Mouse (Mus musculus) megakaryocyte, adult 5-6 weeks (primary cell): ENCODE data around the gene Phlda3. TPM values are rescaled to one million over a fixed set of nuclear protein-coding genes. Genes with fewer than 3 reads are reported as not detected.

ENCODE experiments used
- ATAC-seq: 2 replicates; pipeline ENCODE4 v1.8.0; 2016; ENCODE audit warnings: mild to moderate bottlenecking, inconsistent platforms; ENCODE audit not compliant: poor library complexity, severe bottlenecking
- total RNA-seq, 2 experiments: library from RNA; stranded (forward) in 1 of 2; stranded (reverse) in 1 of 2; fragments of 153-499, 151-499 nt in 1 of 2; fragments of 221-1000, 200-1000 nt in 1 of 2; gene quantifications; 2 replicates each; pipeline versions ENCODE4 v1.2.3 to v1.2.4; 2015 to 2017

Phlda3 gene
- total RNA-seq, 2 experiments from 2014 or later = 0.22 TPM; not detected in 1

DNA sequence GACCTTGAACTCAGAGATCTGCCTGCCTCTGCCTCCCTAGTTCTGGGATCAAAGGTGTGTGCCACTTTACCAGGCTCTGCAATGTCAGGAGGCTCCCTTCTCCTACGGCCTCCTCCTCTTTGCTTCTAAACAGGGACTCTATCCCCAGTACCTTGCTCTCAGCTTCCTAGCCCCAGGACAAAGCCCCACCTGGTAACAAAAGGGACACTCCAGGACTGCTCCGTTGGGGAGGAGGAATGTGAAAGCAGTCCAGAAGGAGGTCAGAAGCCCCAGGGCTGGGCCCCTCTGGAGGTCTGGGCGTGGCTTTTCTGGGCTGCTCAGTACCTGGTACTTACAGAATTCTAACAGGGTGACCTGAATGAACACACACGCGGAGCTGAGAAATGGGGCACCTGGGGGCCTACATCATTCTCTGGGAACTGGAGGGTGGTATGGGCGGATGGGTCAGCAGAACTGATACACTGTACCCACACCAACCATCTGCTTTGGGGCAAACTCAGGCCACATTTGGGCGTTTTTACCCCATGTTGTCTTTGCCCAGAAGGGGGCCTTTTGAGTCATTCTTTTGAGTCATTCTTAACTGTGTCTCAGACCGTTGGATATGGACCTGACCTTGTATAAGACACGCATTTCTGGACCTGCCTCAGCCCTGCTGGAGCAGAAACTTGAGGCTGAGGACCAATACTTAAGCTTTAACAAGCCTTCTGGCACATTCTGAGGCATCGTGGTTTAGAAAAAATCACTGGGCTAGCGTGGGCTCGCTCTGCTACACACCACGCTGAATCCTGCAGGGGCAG lies 26.4 kb downstream of the Phlda3 start:
- ATAC-seq = no peak

DNA sequence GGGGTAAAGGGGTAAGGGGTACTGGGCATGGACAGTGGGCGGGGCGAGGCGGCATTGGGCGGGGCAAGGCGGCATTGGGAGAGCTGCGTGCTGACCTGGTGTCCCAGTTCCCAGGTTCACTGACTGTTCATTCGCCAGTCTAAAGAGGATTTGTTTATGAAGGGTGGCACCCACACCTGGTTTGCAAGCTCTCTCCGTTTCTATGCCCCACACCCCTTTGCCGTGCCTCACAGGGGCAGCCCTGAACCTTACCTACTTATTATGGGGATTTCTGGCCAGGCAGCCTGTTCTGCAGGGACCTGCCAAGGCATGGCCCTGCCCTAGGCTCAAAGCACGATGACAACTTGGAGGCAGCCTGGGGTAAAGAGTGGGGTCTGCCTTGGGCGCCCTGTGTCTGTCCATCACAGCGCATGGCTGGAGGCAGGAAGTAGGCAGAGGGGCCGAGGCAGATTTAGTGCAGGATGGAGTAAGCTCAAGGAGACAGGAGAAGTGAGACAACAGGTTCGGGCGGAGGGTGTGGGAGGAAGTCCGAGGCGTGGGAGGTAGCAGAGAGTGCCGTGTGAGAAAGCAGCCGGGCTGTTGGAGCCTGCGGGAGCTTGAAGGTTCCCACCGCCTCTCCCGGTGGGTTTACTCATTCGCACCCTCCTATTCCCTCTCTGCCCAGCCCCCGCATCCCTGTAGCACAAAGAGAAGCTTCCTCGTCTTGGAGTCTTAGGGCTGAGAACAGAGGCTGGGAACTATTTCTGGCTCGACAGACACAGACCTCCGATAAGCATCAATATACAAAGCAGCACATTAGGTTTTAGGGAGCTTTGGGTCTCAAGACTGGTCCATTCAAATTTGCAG lies 27.7 kb downstream of the Phlda3 start:
- ATAC-seq = peak; percentile 73

DNA sequence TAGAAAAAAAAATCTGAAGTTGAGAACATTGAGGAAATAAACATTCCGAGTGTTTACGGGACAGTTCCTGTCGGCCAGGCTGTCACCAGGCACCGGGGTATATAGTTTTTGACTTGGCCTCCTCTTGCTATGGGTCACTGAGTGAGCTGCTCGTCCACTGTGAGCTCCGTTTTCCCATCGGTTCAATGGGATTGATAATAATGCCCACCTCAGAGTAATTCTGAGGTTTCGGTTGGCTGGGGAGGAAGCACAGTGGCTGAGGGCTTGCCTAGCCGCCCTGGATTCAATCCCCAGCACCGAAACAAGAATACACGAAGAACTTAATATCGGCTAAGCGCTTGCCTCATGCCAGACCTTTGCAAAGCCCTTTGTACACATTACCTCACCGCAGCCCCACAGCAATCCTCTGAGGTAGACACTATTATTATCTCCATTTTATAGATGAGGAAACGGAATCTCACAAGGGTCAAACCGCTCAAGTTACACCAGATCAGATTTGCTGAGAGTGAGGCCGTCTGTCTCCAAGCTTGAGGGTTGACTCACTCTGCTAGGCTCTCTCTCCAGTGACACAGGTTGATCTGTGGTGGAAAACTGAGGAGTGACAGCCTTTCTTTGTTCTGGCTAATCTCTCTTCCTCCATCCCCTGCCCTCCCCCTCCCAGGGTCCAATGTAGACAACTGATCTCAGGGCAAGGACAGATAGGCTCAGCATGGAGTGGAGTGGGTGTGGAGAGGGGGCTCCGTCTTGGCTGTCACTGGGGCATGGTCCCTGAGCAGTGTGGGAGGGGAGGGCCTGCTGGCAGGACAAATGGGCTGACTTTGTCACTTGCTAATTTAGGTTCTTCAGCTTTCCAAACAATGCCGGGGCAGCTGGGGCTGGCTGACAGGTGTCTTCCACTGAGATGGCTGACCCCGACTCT lies 28.6 kb downstream of the Phlda3 start:
- peak; percentile 20 for ATAC-seq

DNA sequence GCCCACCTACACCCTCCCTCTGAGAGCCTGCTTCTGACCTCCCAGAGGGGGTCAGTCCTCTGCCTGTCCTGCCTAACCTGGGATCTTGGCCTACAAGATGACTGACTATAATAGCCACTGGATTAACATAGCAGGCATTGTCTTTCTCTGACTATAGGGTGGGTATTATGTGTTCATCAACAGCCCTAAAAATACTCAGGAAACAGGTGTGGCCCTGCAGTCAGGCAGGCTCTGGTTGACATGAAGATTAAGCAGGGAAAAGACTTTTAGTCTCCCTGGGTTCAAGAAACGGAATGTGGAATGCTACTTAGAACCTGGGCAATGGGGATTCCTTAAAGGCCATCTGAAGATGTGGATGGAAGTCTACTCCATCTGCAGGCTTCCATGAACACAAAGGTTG lies 32.6 kb downstream of the Phlda3 start:
- ATAC-seq = no peak

DNA sequence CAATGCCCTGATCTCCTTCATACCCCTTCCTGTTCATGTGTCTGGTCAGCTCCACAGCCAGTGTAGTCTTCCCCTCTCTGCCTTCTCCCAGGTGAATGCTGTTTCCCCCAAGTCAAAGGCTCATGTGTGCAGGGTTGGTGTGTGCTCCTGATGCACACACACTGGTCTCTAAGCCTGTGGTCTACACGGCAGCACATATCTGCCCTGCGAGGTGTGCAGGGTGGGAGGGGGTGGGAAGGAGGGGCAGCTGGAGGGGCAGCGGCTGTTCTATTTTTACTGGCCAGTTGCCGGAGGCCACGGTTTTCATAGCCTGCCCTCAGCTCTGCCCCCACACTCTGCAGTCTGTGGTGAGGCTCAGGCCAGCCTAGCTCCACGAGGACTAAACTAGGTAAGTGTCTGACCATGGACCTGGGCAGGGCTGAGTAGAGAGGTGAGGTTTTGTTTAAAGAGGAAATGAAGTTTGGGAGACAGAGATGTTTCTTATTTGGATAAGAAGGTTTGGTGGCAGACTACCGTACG lies 33.2 kb downstream of the Phlda3 start:
- no peak for ATAC-seq

DNA sequence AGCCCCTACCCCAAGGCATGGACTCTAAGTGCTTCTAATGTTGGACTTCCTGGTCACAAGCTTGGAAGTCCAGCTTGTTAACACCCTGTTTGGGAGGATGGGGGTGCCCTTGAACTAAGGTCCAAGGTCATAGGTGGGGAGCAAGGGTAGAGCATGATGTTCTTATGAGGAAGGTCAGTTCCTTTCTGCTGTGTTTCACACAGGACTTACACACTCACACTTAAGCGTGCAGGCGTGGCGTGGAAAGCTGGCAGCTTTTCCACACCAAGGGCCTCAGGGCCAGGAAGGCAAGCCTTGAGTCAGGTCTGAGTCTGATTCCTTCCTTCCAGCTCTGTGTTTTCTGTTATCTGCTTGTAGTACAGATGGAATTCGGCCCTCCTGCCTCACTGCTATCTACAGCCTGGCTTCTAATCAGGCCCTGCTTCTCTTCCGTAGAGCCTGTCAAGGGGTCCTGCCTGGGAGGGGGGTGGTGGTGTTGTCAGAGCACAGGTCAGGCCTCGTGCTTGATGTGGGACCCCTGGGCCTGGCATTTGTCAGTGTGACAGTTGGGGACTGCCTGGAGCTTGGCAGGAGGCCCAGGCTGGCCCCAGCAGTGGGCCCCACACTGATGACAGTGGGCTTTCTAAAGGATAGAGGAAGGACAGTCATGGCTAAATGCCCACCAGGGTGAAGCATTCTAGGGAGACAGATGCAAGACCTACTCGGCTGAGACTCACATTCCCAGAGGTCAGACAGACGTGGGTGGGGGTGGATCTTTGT lies 34.5 kb downstream of the Phlda3 start:
- no peak for ATAC-seq

DNA sequence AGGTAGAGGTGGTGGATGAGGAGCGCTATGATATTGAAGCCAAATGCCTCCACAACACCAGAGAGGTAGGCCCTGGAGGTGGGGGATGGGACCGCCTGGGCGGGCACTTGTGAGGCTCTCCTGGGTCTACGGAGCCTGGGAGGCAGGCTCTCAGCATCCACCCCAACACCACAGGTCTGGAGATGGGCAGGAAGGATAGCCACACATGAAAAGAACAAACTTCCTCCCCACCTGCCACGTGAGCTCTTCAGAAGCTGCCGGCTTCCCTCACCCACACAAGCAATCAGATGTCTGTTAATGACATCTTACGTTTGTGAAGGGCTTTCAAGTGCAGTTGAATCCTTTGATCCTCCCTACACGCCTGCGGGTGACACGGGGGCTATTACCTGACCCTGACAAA lies 41.6 kb downstream of the Phlda3 start:
- no peak for ATAC-seq

DNA sequence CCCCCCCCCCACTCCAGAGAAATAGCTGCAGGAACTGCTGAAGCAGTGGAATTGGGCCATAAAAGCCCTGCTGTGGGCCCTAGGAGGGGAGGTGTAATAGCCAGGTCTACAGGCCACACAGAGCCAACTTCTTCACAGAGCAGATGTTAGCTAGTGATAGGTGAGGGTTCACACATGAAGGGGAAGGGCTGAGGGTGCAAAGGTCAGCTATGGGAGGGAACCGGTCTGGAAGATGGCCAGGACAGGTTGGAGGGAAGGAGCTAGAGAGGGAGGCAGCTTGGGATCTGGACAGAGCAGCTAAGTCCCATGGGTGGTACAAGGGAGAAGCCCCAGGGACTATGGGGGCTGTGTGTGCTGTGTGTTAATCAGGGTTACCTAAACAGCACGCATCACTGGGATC lies 44.3 kb downstream of the Phlda3 start:
- ATAC-seq = no peak

DNA sequence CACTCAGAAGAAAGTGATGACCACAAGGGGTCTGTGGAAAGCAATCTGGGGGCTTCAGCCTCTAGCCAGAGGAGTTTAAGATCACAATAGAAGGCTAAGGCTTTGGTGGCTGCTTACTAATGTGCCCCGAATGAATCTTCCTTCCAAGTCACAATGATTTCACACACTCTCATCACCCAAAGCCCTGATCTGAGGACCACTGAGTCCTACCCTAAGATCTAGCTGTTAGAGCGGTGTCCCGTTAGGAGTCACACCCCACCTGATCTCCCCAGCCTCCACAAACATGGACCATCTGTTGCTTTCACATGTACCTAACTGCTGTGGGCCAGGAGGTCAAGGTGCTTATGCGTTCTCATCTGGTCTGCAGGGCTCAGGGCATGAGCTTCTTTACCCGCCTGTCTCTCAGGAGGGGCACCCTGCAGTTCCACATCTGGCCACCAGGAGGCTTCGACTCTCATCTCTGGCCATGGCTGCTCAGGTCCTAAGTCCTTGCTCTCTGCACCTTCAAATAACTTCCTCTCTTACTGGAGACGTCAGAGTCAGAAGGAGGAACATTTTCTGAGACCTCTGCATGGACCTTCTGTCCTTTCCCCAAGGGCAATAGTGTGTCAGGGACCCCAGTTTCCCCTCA lies 45.2 kb downstream of the Phlda3 start:
- ATAC-seq = peak; percentile 90

DNA sequence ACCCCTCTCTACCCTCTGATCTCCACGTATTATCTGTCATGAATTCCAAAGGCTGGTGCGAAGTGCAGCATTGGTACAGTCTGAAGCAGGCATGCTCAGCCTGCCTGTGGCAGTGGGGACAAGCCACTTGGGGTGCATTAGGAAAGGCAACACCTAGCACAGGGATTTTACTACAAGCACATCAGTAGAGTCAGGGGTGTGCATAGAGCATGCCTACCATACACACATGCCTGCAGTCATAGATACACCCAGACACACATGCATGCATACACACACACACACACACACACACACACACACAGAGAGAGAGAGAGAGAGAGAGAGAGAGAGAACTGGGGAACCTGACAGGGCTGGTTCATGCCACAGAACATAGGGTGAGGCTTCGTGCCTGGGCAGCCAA lies 46.3 kb downstream of the Phlda3 start:
- ATAC-seq = no peak

DNA sequence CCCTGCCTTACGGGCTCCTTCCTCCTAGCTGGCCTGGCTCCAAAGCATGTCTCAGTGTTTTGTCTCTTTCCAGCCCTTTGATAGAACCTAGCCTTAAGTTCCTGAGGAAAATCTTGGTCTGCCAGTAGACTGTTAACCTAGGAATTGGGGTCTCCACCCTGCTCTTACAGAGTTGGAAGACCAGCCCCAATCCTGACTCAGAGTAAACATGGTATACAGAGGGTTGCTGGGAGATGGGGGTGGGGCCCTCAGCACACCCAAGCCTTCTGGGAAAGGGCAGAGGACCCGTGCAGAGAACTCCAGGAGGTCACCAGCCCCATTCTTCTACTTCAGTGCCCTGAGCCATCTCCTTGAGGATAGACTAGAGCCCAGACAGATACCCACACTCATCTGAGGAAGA lies 46.7 kb downstream of the Phlda3 start:
- ATAC-seq = no peak

DNA sequence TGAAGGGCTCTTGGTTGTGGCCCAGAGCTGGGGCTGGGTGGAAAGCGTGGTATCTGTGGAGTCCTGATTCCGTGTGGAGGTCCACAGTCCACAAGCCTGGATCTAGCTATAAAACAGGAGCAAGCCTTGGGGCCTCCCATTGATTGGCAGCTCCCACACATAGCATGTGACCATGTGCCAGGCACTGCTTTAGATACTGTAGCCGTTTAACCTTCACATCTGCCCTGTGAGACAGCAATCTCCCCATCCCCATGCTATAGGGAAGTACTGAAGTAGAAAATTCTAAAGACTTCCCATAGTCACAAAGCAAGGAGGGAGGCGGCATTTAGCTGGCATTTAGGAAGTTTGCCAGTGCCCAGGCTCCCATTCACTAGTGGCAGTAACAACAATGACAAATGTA lies 47.2 kb downstream of the Phlda3 start:
- ATAC-seq = no peak

DNA sequence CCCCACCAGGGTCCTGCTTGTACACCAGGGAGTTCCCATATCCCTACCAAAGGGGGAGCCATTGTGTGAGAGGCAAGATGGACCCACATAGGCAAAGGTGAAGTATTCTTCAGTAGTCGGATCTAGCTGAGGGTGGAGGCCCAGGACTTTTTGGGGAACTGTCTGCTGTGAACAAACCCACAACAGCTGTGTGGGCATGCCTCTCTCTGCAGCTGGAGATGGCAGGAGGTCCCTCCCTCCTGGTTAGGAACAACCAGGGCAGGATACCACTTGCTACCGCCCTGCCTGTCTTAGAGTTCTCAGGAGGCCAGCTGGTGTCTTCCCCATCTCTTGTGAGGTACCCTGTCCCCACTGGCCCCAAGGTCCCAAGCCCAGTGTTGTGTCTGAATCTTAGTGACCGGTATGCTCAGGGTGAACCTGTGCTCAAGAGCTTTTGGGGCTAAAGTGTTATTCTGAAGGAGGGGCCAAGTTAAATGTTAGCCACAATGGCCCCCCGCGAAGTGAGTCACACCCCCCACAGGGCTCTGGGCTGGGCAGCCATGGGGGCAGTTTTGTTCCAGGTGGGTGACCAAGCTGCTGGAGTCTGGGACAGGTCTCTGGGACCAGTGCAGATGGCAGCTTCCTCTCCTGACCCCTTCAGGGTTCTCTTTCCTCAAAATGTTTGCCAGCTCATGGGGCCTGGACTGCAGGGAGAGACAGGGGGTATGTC lies 47.9 kb downstream of the Phlda3 start:
- ATAC-seq = no peak

DNA sequence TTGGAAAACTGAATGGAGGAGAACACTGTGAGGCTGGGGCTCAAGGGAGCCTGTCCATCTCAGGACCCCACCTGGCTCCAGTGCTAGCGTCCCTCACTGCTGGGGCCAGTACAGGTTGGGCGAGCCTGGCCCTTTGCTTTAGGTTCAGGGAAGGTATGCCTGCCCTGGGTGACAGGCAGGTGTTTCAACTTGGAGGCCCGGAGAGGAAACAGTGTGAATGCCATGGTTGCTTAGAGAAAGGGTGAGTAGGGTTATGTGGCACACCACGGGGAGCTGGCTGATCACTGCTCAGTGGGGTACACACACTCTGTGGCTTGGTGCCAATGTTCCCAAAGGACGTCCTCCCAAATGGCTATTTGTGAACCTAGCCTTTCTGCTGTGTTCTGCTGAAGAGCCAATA lies 48.6 kb downstream of the Phlda3 start:
- no peak for ATAC-seq

DNA sequence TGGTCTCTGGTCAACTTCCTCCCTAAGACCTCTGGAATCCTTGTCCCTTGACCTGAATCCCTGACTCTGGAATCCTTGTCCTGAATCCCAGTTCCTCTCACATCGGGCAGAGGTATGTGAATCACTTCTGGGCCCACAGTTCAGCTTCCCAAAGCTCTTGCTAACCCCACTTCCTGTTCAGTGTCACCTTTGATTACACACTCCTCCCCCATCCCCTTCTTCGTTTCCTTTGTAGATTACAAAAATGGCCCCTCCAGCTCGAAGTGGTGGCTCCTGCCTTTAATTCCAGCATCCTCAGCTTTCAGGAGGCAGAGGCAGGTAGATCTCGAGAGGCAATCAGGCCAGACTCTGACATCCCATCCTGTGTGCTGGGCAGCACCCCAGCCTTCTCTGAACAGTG lies 51.7 kb downstream of the Phlda3 start:
- no peak for ATAC-seq

DNA sequence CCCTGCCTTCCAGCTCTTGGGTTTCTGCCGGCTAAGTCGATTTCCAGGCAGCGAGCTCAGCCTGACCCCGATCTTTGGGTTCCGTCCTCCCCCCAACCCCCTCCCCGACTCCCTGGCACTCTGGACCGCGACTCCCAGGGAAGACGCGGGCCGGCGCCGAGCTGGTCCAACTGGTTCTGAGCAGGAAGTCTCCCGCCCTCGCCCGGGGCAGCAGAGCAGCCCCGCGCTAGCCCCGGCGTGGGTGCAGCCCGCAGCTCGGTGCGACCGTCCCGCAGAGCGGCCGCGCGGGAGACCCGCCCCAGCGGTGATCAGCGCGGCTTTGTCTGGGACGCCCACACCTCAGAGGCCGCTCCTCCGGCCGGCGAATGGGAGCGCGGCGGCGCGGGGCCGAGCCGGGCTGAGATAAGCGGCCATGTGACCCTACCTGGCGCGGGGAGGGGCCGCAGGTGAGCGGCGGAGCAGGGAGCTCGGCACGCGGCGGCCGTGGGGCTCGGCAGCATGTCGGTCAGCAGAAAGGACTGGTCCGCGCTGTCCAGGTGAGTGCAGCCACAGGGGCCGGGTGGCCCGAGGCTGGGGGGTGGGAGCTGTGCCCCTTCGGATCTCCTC lies 52.7 kb downstream of the Phlda3 start, which contains the start of gene Lad1:
Lad1 (plus strand) TSS at position 118 of the 606 bp plus-strand sequence.
- ATAC-seq = no peak
